Mouse (Mus musculus): ENCODE data around the gene Prodh2. TPM values are rescaled to one million over a fixed set of nuclear protein-coding genes. Genes with fewer than 3 reads are reported as not detected.

The Prodh2 gene
- not detected for polyA plus RNA-seq (2015; fragmentation: Illumina TruSeq; extraction: RNeasy Lipid Tissue Mini Kit (QIAGEN cat#74804); ENCODE audit: insufficient read depth, low read depth, low replicate concordance)

GRCm38 (mm10) chr7:30493401-30493931 lies at the start of gene Prodh2:
Prodh2 (plus strand) TSS chr7:30493622.

GRCm38 (mm10) chr7:30444971-30445751 lies 48.3 kb upstream of the Prodh2 start, which contains the start of gene Aplp1:
Aplp1 (minus strand) TSS chr7:30445535.

GRCm38 (mm10) chr7:30457629-30458330 lies 35.6 kb upstream of the Prodh2 start, which contains the start of the genes Kirrel2 and Nphs1:
Kirrel2 (minus strand) TSS chr7:30457690.
Nphs1 (plus strand) TSS chr7:30458315.

DNA sequence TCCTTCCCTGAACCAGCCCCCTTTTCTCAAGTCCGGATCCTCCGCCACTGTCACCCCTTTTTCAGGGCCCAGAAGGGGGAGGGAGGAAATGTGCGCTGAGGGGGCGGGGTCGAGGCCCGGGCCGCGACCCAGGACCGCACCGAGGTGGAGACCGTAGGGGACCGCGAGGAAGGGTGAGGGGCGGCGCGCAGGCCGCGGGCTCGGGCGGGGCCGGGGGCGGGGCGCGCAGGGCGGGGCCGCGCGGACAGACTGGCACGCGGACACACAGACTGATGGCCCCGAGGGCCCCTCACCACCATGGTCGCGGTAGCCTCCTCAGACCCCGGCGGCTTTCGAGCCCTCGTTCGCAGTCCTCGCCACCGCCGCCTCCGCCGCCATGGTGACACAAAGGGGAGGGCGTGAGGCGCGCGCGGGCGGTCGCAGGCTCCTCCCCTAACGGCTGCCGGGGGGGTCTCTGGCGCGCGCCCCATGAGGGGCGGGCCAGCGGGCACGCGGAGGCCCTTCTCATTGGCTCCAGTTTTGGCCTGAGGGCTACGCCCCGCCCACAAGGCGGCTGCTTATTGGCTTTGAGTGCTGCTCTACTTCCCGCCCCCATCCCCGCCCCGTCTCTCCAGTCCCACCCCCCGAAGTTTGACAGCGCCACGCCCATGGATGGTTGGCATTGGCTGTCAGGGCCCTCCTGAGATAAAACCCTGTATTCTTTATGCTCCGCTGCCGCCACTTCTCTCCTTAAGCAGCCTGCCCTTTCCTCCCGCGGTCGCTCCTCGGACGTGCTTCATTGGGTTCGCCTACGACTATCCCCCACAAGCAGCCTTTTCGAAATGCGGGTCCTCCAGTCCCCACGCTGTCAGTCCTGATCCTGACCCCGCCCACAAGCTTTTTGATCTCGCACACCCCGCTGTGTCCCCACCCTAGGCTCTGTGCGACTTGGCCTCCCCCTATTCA lies 41.5 kb downstream of the Prodh2 start, which contains the start of gene Arhgap33:
Arhgap33 (minus strand) TSS at position 428 of the 945 bp plus-strand sequence.

GRCm38 (mm10) chr7:30552102-30553020 lies 58.9 kb downstream of the Prodh2 start, which contains the start of the genes Hspb6 and Proser3:
Hspb6 (plus strand) TSS chr7:30552178.
Proser3 (minus strand) TSS chr7:30552299.

GRCm38 (mm10) chr7:30559443-30559954 lies 66.1 kb downstream of the Prodh2 start, which contains the start of gene Lin37:
Lin37 (minus strand) TSS chr7:30559838.

Other genes starting within 250 kb of the Prodh2 start
- gene Thap8, start 213.5 kb upstream of the Prodh2 start, polyA plus RNA-seq (2015; fragmentation: Illumina TruSeq; extraction: RNeasy Lipid Tissue Mini Kit (QIAGEN cat#74804); ENCODE audit: insufficient read depth, low read depth, low replicate concordance), result not detected
- gene Wdr62, start 213.2 kb upstream of the Prodh2 start, polyA plus RNA-seq (2015; fragmentation: Illumina TruSeq; extraction: RNeasy Lipid Tissue Mini Kit (QIAGEN cat#74804); ENCODE audit: insufficient read depth, low read depth, low replicate concordance), result 1.3 TPM
- gene Clip3, start 201.9 kb upstream of the Prodh2 start, polyA plus RNA-seq (2015; fragmentation: Illumina TruSeq; extraction: RNeasy Lipid Tissue Mini Kit (QIAGEN cat#74804); ENCODE audit: insufficient read depth, low read depth, low replicate concordance), result 6.7 TPM
- gene Alkbh6, start 184.9 kb upstream of the Prodh2 start, polyA plus RNA-seq (2015; fragmentation: Illumina TruSeq; extraction: RNeasy Lipid Tissue Mini Kit (QIAGEN cat#74804); ENCODE audit: insufficient read depth, low read depth, low replicate concordance), result 10.9 TPM
- gene Syne4, start 178.8 kb upstream of the Prodh2 start, polyA plus RNA-seq (2015; fragmentation: Illumina TruSeq; extraction: RNeasy Lipid Tissue Mini Kit (QIAGEN cat#74804); ENCODE audit: insufficient read depth, low read depth, low replicate concordance), result 122 TPM
- not detected for gene E130208F15Rik, start 171.9 kb upstream of the Prodh2 start, polyA plus RNA-seq (2015; fragmentation: Illumina TruSeq; extraction: RNeasy Lipid Tissue Mini Kit (QIAGEN cat#74804); ENCODE audit: insufficient read depth, low read depth, low replicate concordance)
- 3.9 TPM for gene Sdhaf1, start 169.7 kb upstream of the Prodh2 start, polyA plus RNA-seq (2015; fragmentation: Illumina TruSeq; extraction: RNeasy Lipid Tissue Mini Kit (QIAGEN cat#74804); ENCODE audit: insufficient read depth, low read depth, low replicate concordance)
- gene Lrfn3, start 130.8 kb upstream of the Prodh2 start, polyA plus RNA-seq (2015; fragmentation: Illumina TruSeq; extraction: RNeasy Lipid Tissue Mini Kit (QIAGEN cat#74804); ENCODE audit: insufficient read depth, low read depth, low replicate concordance), result 2.2 TPM
- 19.8 TPM for gene Tyrobp, start 79.9 kb upstream of the Prodh2 start, polyA plus RNA-seq (2015; fragmentation: Illumina TruSeq; extraction: RNeasy Lipid Tissue Mini Kit (QIAGEN cat#74804); ENCODE audit: insufficient read depth, low read depth, low replicate concordance)
- not detected for gene Hcst, start 73.8 kb upstream of the Prodh2 start, polyA plus RNA-seq (2015; fragmentation: Illumina TruSeq; extraction: RNeasy Lipid Tissue Mini Kit (QIAGEN cat#74804); ENCODE audit: insufficient read depth, low read depth, low replicate concordance)
- gene Nfkbid, start 71.9 kb upstream of the Prodh2 start, polyA plus RNA-seq (2015; fragmentation: Illumina TruSeq; extraction: RNeasy Lipid Tissue Mini Kit (QIAGEN cat#74804); ENCODE audit: insufficient read depth, low read depth, low replicate concordance), result 0.81 TPM
- gene Aplp1, start 48.1 kb upstream of the Prodh2 start, polyA plus RNA-seq (2015; fragmentation: Illumina TruSeq; extraction: RNeasy Lipid Tissue Mini Kit (QIAGEN cat#74804); ENCODE audit: insufficient read depth, low read depth, low replicate concordance), result 34.1 TPM
- 2.1 TPM for gene Kirrel2, start 35.9 kb upstream of the Prodh2 start, polyA plus RNA-seq (2015; fragmentation: Illumina TruSeq; extraction: RNeasy Lipid Tissue Mini Kit (QIAGEN cat#74804); ENCODE audit: insufficient read depth, low read depth, low replicate concordance)
- 42.1 TPM for gene Nphs1, start 35.3 kb upstream of the Prodh2 start, polyA plus RNA-seq (2015; fragmentation: Illumina TruSeq; extraction: RNeasy Lipid Tissue Mini Kit (QIAGEN cat#74804); ENCODE audit: insufficient read depth, low read depth, low replicate concordance)
- 2.0 TPM for gene Arhgap33, start 41.4 kb downstream of the Prodh2 start, polyA plus RNA-seq (2015; fragmentation: Illumina TruSeq; extraction: RNeasy Lipid Tissue Mini Kit (QIAGEN cat#74804); ENCODE audit: insufficient read depth, low read depth, low replicate concordance)
- 4.7 TPM for gene Hspb6, start 58.6 kb downstream of the Prodh2 start, polyA plus RNA-seq (2015; fragmentation: Illumina TruSeq; extraction: RNeasy Lipid Tissue Mini Kit (QIAGEN cat#74804); ENCODE audit: insufficient read depth, low read depth, low replicate concordance)
- gene Proser3, start 58.7 kb downstream of the Prodh2 start, polyA plus RNA-seq (2015; fragmentation: Illumina TruSeq; extraction: RNeasy Lipid Tissue Mini Kit (QIAGEN cat#74804); ENCODE audit: insufficient read depth, low read depth, low replicate concordance), result 3.7 TPM
- gene Lin37, start 66.2 kb downstream of the Prodh2 start, polyA plus RNA-seq (2015; fragmentation: Illumina TruSeq; extraction: RNeasy Lipid Tissue Mini Kit (QIAGEN cat#74804); ENCODE audit: insufficient read depth, low read depth, low replicate concordance), result 63.0 TPM
- gene U2af1l4, start 69.7 kb downstream of the Prodh2 start, polyA plus RNA-seq (2015; fragmentation: Illumina TruSeq; extraction: RNeasy Lipid Tissue Mini Kit (QIAGEN cat#74804); ENCODE audit: insufficient read depth, low read depth, low replicate concordance), result 5.9 TPM
- gene Gm49396, start 69.7 kb downstream of the Prodh2 start, polyA plus RNA-seq (2015; fragmentation: Illumina TruSeq; extraction: RNeasy Lipid Tissue Mini Kit (QIAGEN cat#74804); ENCODE audit: insufficient read depth, low read depth, low replicate concordance), result 6.8 TPM
- 57.9 TPM for gene Psenen, start 70.0 kb downstream of the Prodh2 start, polyA plus RNA-seq (2015; fragmentation: Illumina TruSeq; extraction: RNeasy Lipid Tissue Mini Kit (QIAGEN cat#74804); ENCODE audit: insufficient read depth, low read depth, low replicate concordance)
- gene Igflr1, start 71.8 kb downstream of the Prodh2 start, polyA plus RNA-seq (2015; fragmentation: Illumina TruSeq; extraction: RNeasy Lipid Tissue Mini Kit (QIAGEN cat#74804); ENCODE audit: insufficient read depth, low read depth, low replicate concordance), result 8.7 TPM
- gene Kmt2b, start 95.1 kb downstream of the Prodh2 start, polyA plus RNA-seq (2015; fragmentation: Illumina TruSeq; extraction: RNeasy Lipid Tissue Mini Kit (QIAGEN cat#74804); ENCODE audit: insufficient read depth, low read depth, low replicate concordance), result 13.3 TPM
- not detected for gene Zbtb32, start 105.3 kb downstream of the Prodh2 start, polyA plus RNA-seq (2015; fragmentation: Illumina TruSeq; extraction: RNeasy Lipid Tissue Mini Kit (QIAGEN cat#74804); ENCODE audit: insufficient read depth, low read depth, low replicate concordance)
- gene Upk1a, start 119.2 kb downstream of the Prodh2 start, polyA plus RNA-seq (2015; fragmentation: Illumina TruSeq; extraction: RNeasy Lipid Tissue Mini Kit (QIAGEN cat#74804); ENCODE audit: insufficient read depth, low read depth, low replicate concordance), result not detected
- 125 TPM for gene Cox6b1, start 132.5 kb downstream of the Prodh2 start, polyA plus RNA-seq (2015; fragmentation: Illumina TruSeq; extraction: RNeasy Lipid Tissue Mini Kit (QIAGEN cat#74804); ENCODE audit: insufficient read depth, low read depth, low replicate concordance)
- gene Etv2, start 142.2 kb downstream of the Prodh2 start, polyA plus RNA-seq (2015; fragmentation: Illumina TruSeq; extraction: RNeasy Lipid Tissue Mini Kit (QIAGEN cat#74804); ENCODE audit: insufficient read depth, low read depth, low replicate concordance), result not detected
- gene Rbm42, start 156.7 kb downstream of the Prodh2 start, polyA plus RNA-seq (2015; fragmentation: Illumina TruSeq; extraction: RNeasy Lipid Tissue Mini Kit (QIAGEN cat#74804); ENCODE audit: insufficient read depth, low read depth, low replicate concordance), result 13.4 TPM
- 5.9 TPM for gene Haus5, start 171.4 kb downstream of the Prodh2 start, polyA plus RNA-seq (2015; fragmentation: Illumina TruSeq; extraction: RNeasy Lipid Tissue Mini Kit (QIAGEN cat#74804); ENCODE audit: insufficient read depth, low read depth, low replicate concordance)
- not detected for gene Pmis2, start 178.0 kb downstream of the Prodh2 start, polyA plus RNA-seq (2015; fragmentation: Illumina TruSeq; extraction: RNeasy Lipid Tissue Mini Kit (QIAGEN cat#74804); ENCODE audit: insufficient read depth, low read depth, low replicate concordance)
- not detected for gene 2200002J24Rik, start 205.3 kb downstream of the Prodh2 start, polyA plus RNA-seq (2015; fragmentation: Illumina TruSeq; extraction: RNeasy Lipid Tissue Mini Kit (QIAGEN cat#74804); ENCODE audit: insufficient read depth, low read depth, low replicate concordance)
- 0.65 TPM for gene Atp4a, start 218.6 kb downstream of the Prodh2 start, polyA plus RNA-seq (2015; fragmentation: Illumina TruSeq; extraction: RNeasy Lipid Tissue Mini Kit (QIAGEN cat#74804); ENCODE audit: insufficient read depth, low read depth, low replicate concordance)
- gene Tmem147, start 235.9 kb downstream of the Prodh2 start, polyA plus RNA-seq (2015; fragmentation: Illumina TruSeq; extraction: RNeasy Lipid Tissue Mini Kit (QIAGEN cat#74804); ENCODE audit: insufficient read depth, low read depth, low replicate concordance), result 89.1 TPM

Measured in pancreas, adult 10 weeks (tissue).